Mouse (Mus musculus): ENCODE measurements around the gene Abhd17c.

DNA sequence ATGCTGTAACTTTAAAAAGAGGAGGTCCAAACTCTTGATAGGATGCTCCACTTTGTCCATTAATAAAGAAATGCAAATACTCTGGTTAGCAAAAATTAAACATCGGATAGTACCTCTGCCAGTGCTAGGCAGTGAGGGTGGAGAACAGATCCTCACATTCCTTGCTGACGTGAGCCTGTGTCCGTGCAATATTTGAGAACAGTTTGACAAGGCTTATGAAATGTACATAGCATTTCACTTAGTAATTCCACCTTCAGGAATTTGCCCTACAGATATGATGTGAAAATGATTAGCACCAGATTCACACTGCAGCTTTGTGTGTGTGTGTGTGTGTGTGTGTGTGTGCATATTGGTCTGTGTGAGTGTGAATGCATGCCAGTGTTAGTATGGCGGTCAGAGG is 60.9 kb downstream of the Abhd17c start:
- TF ChIP-seq POLR2A (IDR thresholded peaks at IDR 0.05; ENCODE audit: low read depth, low read length) (no peak), CTCF (IDR thresholded peaks at IDR 0.05; ENCODE audit: extremely low read depth, insufficient read length, insufficient replicate concordance, low read depth, low read length) (no peak)

Measured in small intestine, adult 2 months (tissue).